Mouse (Mus musculus) CD4-positive naive resting alpha-beta T cell, adult 57 days (primary cell): ENCODE data around the gene Def8. TPM values are rescaled to one million over a fixed set of nuclear protein-coding genes. Genes with fewer than 3 reads are reported as not detected.

ENCODE experiments used
- total RNA-seq: library from RNA; stranded (reverse); gene quantifications from one replicate; pipeline ENCODE4 v1.2.4, GENCODE M21; 2023

The Def8 gene
- 7.9 TPM for total RNA-seq

GRCm38 (mm10) chr8:123423441-123423840, at the start of gene Def8:
TSS of gene Def8 (plus strand) at chr8:123423527.

GRCm38 (mm10) chr8:123406786-123407185, 16.5 kb upstream of the Def8 start, which contains the start of gene Mc1r:
TSS of gene Mc1r (plus strand) at chr8:123407107.

DNA sequence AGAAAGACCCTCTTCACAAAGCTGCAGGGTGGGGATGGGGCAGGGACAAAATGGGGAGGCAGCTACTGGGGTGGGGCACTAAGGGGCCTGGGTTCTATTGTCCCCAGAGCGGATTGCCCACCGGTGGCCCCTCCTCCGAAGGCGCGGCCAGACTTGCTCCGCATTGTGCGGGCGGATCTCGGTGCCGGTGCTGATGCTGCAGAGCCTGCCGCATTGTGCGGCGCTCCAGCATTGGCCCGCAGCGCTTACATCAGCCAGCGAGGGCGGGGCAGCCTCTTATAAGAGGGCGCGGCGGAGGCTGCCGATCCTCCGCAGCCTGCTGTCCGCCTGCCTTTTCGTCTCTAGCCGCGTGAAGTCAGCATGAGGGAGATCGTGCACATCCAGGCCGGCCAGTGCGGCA, 12.1 kb upstream of the Def8 start, which contains the start of gene Tubb3:
TSS of gene Tubb3 (plus strand) at position 179 of the 400 bp plus-strand sequence.

GRCm38 (mm10) chr8:123477737-123478258, 54.5 kb downstream of the Def8 start, which contains the start of gene Afg3l1:
TSS of gene Afg3l1 (plus strand) at chr8:123477903.

Other genes starting within 250 kb of the Def8 start
- not detected for gene Dpep1, start 237.3 kb upstream of the Def8 start, total RNA-seq
- 74.4 TPM for gene Chmp1a, start 210.8 kb upstream of the Def8 start, total RNA-seq
- not detected for gene Spata33, start 210.7 kb upstream of the Def8 start, total RNA-seq
- 52.6 TPM for gene Cdk10, start 198.7 kb upstream of the Def8 start, total RNA-seq
- 14.5 TPM for gene Spata2l, start 187.3 kb upstream of the Def8 start, total RNA-seq
- 27.6 TPM for gene Zfp276, start 169.3 kb upstream of the Def8 start, total RNA-seq
- 31.1 TPM for gene Vps9d1, start 169.2 kb upstream of the Def8 start, total RNA-seq
- 10.3 TPM for gene Fanca, start 105.0 kb upstream of the Def8 start, total RNA-seq
- not detected for gene Spire2, start 90.8 kb upstream of the Def8 start, total RNA-seq
- 216 TPM for gene Tcf25, start 49.8 kb upstream of the Def8 start, total RNA-seq
- 0.21 TPM for gene Mc1r, start 16.4 kb upstream of the Def8 start, total RNA-seq
- gene Tubb3, start 12.1 kb upstream of the Def8 start, total RNA-seq, result 0.30 TPM
- 46.9 TPM for gene Afg3l1, start 54.4 kb downstream of the Def8 start, total RNA-seq
- gene Dbndd1, start 91.9 kb downstream of the Def8 start, total RNA-seq, result not detected
- gene Gas8, start 95.3 kb downstream of the Def8 start, total RNA-seq, result 3.9 TPM
- 0.27 TPM for gene Rhou, start 230.4 kb downstream of the Def8 start, total RNA-seq